Mouse (Mus musculus) kidney, adult 8-10 months (tissue): Measurements from ENCODE around the gene Fignl2.

Experiments used
- DNase-seq, 2 experiments: peaks; one replicate each; pipeline ENCODE4 v3.0.0; 2022

Fignl2 gene

DNA sequence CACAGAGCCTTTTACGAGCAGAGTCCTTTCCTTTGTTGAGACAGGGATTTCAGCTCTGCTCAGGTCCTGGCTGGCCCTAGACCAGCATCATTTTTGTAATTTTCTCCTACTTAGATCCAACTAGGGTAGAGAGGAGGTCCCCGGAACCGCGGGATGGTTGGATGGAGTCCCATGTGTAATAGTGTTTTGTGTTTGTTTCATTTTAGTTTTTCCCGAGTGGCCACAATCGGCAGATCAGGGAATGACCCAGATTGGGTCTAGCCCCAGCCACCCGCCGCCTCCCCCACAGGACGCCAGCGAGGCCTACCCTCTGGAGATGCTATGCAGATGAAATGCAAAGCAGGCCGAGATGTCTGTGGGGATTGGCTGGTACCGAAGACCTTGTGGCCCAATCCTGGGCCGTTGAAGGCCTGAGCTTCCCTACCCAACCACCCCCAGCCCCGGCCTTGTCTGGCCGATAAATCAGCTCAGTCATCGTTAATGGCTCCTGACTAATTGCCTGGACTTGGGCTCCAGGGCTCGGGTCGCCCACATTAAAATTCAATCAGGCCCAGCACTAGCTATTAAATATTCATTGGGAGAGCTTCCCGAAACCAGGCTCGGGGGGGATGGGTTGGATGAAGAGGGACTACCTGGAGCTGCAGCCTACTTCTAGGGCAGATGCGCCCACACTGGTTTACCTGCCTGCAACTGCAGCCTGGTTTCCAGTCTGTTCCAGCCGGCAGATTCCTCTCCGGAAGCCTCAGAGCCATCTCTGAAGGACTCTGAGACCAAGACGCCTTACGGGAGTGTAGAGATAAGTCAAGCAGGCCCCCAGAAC is 14.7 kb upstream of the Fignl2 start:
- DNase-seq: peak; percentile 73 to 89

DNA sequence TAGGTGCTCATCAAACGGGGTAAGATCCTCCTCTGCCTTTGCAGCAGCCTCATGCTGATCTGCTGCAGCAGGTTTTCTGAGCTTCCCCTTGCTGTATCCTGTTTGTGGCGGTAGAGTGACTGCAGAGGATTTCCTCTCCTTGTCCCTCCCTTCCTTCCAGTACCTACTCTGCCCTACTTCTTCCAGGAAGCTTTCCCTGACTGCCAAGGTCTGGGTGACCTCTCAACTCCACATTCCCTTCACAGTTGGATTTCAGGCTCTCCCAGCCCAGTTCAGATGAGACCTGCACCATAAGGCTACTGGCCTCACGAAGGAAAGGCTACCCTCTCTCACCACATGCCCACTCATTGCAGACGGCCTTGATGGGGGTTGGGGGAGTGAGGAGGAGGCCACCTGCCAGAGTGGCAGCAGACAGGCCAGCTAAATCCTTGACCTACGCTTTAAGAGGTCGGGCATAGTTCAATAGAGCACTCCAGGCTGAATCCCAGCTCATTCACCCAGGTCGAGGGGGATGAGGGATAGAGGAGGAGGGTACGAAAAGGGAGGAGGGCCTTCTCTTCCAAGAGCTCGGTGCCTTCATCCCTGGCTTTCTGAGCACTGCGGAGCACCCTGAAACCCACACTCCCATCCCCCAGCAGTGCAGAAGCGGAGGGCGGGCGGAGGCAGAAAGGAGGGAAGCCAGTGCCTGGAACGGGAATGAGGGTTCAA is 13.9 kb upstream of the Fignl2 start:
- no peak for DNase-seq

DNA sequence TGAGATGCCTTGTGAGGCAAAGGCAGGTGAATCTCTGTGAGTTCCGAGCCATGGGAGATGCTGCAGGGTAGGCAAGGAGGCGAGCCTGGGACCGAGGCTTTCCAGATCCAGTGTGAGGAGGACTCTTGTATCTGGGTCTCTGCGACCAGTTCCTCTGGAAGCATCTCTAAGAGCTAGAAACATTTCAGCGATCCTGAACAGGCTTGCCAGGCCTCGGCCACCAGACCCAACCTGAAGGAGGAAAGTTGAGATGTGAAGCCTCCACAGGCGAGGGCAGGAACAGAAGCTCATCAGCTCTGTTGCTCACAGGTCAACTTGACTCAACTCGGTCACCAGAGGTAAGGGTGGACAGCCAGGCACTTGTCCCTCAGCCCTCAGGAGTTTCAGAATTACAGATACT is 13.2 kb upstream of the Fignl2 start:
- DNase-seq: no peak

DNA sequence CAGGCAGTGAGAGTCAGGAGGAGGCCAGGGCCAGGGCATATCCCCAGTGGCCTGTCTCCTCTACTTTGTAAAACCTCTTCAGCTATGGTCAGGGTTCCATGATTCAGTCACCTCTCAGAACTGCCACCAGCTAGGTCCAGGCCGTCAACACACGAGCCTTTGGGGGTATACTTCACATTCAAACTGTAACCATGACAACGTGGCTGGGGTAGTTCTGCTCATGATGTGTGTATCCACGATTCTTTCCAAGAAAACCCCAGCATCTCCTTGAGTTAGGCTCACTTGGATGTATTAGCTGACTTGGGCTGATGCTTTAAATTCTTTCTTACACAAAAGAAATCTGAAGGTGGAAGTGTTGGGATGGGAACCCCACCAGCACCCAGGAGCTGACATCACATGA is 9.9 kb upstream of the Fignl2 start:
- DNase-seq: no peak

- peak in 1 of 2 experiments; percentile 65 for DNase-seq
Observed at GRCm38 (mm10) chr15:101086956-101087355, 8.6 kb upstream of the Fignl2 start.

- DNase-seq: no peak
Observed at GRCm38 (mm10) chr15:101086451-101086850, 8.1 kb upstream of the Fignl2 start.

DNA sequence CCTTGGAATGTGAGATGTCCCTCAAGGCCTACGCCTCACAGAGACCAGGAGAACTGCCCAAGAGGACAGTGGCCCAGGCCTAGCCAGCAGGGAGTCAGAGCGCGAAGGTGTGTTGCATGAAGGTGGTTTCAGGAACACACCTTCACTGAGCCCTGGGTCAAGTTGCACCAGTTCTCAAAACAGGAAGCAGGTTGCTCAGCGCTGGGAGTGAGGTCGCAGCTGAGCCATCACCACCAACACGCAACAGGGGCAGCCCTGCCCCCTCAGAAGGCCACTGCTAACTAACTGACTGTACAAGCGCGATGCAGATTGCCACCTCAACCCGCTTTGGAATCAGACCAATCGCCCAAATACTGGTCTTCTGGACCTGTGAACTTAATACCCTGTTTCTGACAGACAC is 6.1 kb upstream of the Fignl2 start:
- DNase-seq: no peak

DNA sequence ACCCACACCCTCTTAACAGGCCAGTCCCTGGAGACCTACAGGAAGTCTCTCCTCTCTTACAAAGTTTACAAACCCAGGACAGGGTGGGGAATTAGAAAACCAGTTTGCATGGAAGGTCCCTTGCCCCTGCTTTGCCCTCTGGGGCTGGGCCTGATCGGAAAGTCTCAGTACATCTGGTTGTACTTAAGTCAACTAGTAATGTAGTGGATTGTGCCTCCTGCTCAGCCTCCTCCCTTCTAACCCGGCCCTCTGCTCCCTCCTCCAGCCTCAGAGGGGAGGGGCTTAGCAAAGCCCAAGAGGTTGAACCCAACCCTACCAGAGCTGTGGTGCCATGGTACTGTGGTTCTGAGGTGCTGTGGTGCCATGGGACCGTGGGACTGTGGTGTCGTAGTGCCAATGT is 3.9 kb upstream of the Fignl2 start:
- DNase-seq: no peak

- no peak for DNase-seq
Observed at GRCm38 (mm10) chr15:101081035-101081548, 2.7 kb upstream of the Fignl2 start.

GRCm38 (mm10) chr15:101080031-101080520 is 1.7 kb upstream of the Fignl2 start:
- no peak for DNase-seq

- peak; percentile 96 to 97 for DNase-seq
Observed at GRCm38 (mm10) chr15:101078731-101079156, 377 bp upstream of the Fignl2 start.

DNA sequence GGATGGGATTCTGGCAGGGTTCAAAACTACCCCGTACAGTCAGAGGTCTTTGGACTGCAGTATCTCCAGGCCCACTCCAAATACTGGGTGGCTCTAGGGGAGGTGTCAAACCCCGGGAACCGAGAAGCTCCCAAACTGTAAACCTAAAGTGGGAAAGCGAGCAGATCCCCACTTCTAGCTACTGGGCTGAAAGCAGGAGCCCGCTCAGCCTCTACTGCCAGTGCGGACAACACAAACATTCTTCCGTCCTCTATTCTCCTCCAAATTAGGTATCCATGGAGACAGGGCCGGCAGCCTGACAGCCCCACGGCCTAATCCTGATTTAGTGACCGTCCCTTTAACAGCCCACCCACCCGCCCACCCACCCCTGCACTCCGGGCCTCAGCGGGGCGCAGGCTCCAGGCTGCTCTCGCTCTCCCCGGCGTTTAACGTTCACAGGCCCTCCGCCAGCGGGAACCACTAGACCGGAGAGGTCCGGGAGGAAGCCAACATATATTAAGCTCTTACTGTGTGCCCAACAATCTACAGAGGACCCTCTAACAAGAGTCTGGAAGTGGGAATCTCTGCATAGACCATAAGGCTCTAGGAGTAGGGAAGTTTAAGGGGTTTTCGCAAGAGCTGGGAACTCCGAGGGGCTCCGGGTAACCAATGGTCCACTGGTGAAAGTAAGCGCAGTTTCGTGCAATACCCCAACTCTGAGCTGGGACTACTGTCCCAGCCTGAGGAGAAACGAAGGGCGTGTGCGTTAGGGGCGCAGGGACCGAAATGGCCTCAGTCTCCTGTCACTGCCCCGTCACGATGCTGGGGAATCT is 1.2 kb downstream of the Fignl2 start:
- no peak for DNase-seq

- peak in 1 of 2 experiments; percentile 51 for DNase-seq
Observed at GRCm38 (mm10) chr15:101076071-101077000, 2.0 kb downstream of the Fignl2 start.

DNA sequence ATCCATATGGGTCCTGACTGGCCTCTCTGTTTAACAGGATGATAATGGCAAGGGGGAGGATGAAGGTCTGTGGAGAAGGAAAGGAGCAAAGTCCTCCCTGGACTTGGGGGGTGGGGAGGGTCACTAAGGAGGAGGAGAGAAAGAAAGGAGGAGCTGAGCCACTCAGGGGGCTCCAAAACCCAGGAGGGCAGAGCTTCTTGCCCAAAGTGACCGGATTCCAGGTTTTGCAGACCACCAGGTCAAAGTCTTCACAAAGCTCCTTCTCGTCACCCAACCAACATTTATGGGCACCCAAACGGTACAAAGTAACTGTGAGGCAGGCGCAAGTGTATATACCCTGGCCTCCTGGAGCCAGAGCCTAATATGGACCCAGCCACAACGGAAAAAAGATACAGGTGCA is 2.7 kb downstream of the Fignl2 start:
- DNase-seq: no peak

DNA sequence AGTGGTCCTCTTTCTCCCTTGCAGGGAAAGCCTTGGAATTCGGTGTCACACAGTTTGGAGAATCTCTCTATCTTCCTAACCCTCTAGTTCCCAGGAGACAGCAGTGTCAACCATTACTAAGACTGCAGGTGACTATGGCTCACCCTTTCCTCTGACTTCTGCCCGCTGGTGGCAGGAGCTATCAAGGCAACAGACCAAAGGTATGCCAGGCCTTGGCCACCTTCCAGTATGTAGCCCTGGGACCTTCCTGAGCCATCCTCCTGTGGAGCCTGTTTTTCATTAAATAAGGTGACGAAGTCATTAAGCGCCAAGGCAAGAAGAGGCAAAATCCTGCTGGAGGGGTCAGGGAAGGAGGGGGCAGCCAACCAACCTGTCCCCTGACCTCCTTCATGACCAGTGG is 3.2 kb downstream of the Fignl2 start:
- DNase-seq: peak; percentile 80 to 87

- no peak for DNase-seq
Observed at GRCm38 (mm10) chr15:101074067-101074466, 4.3 kb downstream of the Fignl2 start.

- no peak for DNase-seq
Observed at GRCm38 (mm10) chr15:101072736-101073135, 5.6 kb downstream of the Fignl2 start.

DNA sequence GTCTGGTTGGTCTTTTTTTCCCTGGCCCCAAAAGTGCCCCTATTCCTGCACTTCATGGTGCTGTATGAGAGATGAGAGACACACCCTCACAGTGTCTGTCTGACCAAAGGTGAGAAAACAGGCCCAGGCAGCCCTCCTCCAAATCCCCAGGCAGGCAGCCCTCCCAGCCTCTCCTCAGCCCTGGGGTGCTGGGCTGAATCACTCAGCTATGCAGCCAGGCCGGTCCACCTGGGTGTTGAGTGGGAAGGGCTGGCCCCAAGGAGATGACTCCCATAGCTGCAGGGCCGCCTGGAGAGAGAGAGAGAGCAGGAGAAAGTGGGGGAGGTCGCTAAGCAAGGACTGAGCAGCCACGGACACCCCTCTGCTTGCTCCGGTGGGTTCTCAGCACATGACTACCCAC is 7.6 kb downstream of the Fignl2 start:
- DNase-seq: peak in 1 of 2 experiments; percentile 68

DNA sequence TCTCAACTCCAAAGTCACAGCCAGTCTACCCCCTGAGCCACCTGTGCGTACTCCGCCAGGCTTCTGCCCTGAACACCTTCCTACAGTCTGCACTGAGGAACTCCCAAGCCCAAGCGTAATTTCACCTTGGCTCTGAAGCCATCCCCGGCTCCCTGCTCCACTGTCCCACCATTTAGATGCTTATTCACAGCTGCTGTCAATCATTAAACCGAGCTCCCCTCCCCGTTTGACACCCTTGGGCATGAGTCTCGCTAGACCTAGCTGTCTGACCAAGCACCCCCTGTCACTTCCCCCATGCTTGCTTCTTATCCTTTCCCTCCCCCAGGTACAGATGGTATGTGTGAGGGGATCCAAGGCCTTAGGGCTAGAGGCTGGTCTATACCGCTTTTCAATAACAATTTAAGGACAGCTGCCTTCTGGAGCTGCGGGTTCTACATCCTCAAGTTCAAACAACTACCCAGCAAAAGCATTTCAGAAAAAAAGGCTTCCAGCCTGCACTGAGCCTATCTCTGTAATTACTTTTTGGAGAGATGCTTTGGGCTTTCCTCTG is 8.7 kb downstream of the Fignl2 start:
- DNase-seq: peak; percentile 86 to 87

GRCm38 (mm10) chr15:101068671-101069070 is 9.7 kb downstream of the Fignl2 start:
- peak in 1 of 2 experiments; percentile 61 for DNase-seq

GRCm38 (mm10) chr15:101068029-101068428 is 10.3 kb downstream of the Fignl2 start:
- DNase-seq: no peak
